Mouse (Mus musculus): ENCODE measurements around the gene Cadm3. TPM values are rescaled to one million over a fixed set of nuclear protein-coding genes. Genes with fewer than 3 reads are reported as not detected.
A peak's percentile ranks its signal among the peaks of the same experiment; 100 is the strongest.

Cadm3 gene
- polyA plus RNA-seq, 1 experiment from 2014 or later = 2.9 TPM

DNA sequence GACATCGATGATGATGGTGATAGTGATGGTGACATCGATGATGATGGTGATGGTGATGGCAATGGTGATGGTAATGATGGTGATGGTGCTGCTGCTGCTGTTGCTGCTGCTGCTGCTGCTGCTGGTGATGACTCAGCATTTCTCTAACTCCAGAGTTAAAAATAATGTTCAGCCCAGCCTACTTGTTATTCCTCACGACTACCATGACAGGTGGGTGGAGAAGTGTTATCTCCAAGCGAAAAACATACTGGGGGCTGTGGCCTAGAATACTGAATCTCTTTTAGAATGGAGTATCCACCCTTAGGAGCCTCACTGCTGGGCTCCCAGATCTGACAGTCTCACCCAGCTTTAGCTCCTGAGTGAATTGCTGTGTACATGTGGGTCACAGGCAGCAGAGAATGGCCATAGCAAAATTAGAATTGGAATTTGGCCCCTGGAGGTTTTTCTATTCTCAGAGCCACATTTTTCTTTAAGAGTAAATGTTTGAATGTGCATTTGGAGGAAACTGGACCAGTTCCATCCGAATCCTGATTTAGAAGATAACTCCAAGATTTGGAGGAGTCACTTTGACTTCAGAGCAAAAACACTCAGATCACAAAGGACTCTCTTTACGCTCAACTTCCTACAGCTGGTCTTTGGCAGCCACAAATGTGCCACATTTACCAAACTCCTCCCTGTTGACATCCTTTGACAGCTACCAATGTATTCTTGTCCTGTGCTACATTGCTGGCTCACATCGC is 12.2 kb downstream of the Cadm3 start:
- Histone ChIP-seq H3K9me3 (no peaks in the 10 kb centered on the region), H3K4me2 (no peak overlapping the region), H3K4me1 (no peaks in the 10 kb centered on the region), H3K27me3 (replicated peaks) (no peaks in the 10 kb centered on the region), H3K4me3 (replicated peaks) (no peak overlapping the region), H3K36me3 (no peaks in the 10 kb centered on the region), H3K9ac (no peak overlapping the region), H3K27ac (no peak overlapping the region)
- peak; percentile 31; the same call in 1 of the 2 replicates for ATAC-seq (ENCODE audit: insufficient read depth, low FRiP score, low read depth)
- WGBS = 77% methylated on average over 7 of the region's 7 CpGs

GRCm38 (mm10) chr1:173350372-173350957 is 17.0 kb downstream of the Cadm3 start, which contains the start of gene Aim2:
Aim2 (plus strand) TSS chr1:173350879.
- peak; percentile 82; the same call in 1 of the 2 replicates for ATAC-seq (ENCODE audit: insufficient read depth, low FRiP score, low read depth)
- peak within 1 kb of the TSS; percentile 18 for H3K4me3 ChIP-seq (replicated peaks)
- no peaks in the 10 kb centered on the region for H3K36me3 ChIP-seq
- no peaks in the 10 kb centered on the region for H3K4me1 ChIP-seq
- no peak within 1 kb of the TSS for H3K27ac ChIP-seq
- WGBS = 9% methylated on average over 10 of the region's 10 CpGs
- no peaks in the 10 kb centered on the region for H3K27me3 ChIP-seq (replicated peaks)
- H3K9me3 ChIP-seq = no peaks in the 10 kb centered on the region
- no peak within 1 kb of the TSS for H3K9ac ChIP-seq
- peak within 1 kb of the TSS; percentile 46 for H3K4me2 ChIP-seq

- Histone ChIP-seq H3K27ac (no peak overlapping the region), H3K4me3 (replicated peaks) (peak overlapping the region; percentile 18), H3K4me1 (no peaks in the 10 kb centered on the region), H3K27me3 (replicated peaks) (no peaks in the 10 kb centered on the region), H3K4me2 (peak overlapping the region; percentile 46), H3K36me3 (no peaks in the 10 kb centered on the region), H3K9me3 (no peaks in the 10 kb centered on the region), H3K9ac (no peak overlapping the region)
- peak; percentile 82 for ATAC-seq (ENCODE audit: insufficient read depth, low FRiP score, low read depth)
- WGBS = 1% methylated on average over 6 of the region's 6 CpGs
Measured at GRCm38 (mm10) chr1:173349946-173350345, 17.5 kb downstream of the Cadm3 start.

DNA sequence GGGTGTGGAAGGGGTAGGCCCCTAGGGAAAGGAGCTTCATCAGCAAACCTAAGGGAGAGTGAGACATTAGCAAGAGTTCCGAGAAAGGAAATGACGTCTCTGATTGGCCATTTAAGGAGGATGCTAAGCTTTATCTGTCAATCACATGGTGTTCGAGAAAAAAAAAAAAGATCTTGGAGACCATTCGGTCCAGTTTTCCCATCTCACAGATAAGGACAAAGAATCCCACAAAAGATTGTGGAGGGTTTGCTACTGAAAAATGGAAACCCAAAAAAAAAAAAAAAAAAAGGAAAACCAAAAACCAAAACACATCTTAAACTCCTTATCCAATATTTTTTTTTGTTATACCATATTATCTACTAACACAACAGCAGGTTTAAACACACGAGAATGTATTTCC is 18.3 kb downstream of the Cadm3 start:
- Histone ChIP-seq H3K4me2 (no peak overlapping the region), H3K36me3 (no peaks in the 10 kb centered on the region), H3K9me3 (no peaks in the 10 kb centered on the region), H3K27ac (no peak overlapping the region), H3K4me3 (replicated peaks) (no peak overlapping the region), H3K9ac (no peak overlapping the region), H3K4me1 (no peaks in the 10 kb centered on the region), H3K27me3 (replicated peaks) (no peaks in the 10 kb centered on the region)
- no peak for ATAC-seq (ENCODE audit: insufficient read depth, low FRiP score, low read depth)
- 70% methylated on average over 5 of the region's 5 CpGs for WGBS

- no peaks in the 10 kb centered on the region for H3K9me3 ChIP-seq
- no peak for ATAC-seq (ENCODE audit: insufficient read depth, low FRiP score, low read depth)
- H3K4me1 ChIP-seq = no peaks in the 10 kb centered on the region
- no peaks in the 10 kb centered on the region for H3K36me3 ChIP-seq
- WGBS = 25% methylated on average over 1 of the region's 1 CpGs
- H3K9ac ChIP-seq = no peak overlapping the region
- no peak overlapping the region for H3K4me3 ChIP-seq (replicated peaks)
- no peaks in the 10 kb centered on the region for H3K27me3 ChIP-seq (replicated peaks)
- H3K4me2 ChIP-seq = no peak overlapping the region
- H3K27ac ChIP-seq = no peak overlapping the region
Measured at GRCm38 (mm10) chr1:173348527-173348926, 19.0 kb downstream of the Cadm3 start.

DNA sequence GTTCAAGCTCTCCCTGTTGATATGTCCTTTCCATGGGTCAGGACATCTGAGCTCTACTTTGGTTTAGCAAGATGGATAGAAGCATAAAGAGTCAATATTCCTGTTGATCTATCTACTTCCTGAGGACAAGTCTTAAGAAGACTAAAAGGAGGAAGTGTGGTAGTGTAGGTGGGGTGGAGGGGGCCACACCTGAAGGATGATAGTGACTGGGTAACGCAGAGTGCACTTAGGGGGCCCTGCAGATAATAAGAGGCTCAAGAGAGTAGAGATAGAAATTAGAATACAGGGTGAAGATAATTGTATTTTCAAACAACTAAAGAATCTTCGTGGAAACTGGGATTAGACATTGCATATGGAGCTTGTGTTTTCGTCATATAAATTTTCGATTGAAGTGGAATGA is 22.4 kb downstream of the Cadm3 start:
- no peaks in the 10 kb centered on the region for H3K9me3 ChIP-seq

DNA sequence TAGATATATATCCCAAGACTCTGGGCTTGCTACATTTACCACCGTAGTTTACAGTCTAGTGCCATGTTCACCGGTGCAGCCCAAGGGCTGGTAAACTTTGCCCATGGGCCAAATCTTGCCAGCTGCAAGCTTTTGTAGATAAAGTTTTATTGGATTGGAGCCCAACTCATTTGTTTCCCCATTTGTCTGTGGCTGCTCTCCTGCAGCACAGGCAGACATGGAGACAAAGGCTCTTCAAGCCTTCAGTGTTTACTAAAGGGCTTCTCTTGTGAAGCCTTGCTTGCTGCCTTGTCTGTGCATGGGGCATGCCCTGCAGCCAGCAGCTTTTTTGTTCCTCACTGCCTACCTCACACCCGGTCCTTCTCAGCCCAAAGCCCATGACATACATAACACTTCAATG is 23.6 kb downstream of the Cadm3 start:
- Histone ChIP-seq H3K27ac (no peak overlapping the region), H3K9me3 (no peaks in the 10 kb centered on the region), H3K4me3 (replicated peaks) (no peak overlapping the region), H3K27me3 (replicated peaks) (no peaks in the 10 kb centered on the region), H3K9ac (no peak overlapping the region), H3K4me1 (no peaks in the 10 kb centered on the region), H3K4me2 (no peak overlapping the region), H3K36me3 (no peaks in the 10 kb centered on the region)
- WGBS = 80% methylated on average over 3 of the region's 3 CpGs
- no peak for ATAC-seq (ENCODE audit: insufficient read depth, low FRiP score, low read depth)

More for the DNA sequence above, 22.4 kb downstream of the Cadm3 start:
- Histone ChIP-seq H3K4me1 (no peaks in the 10 kb centered on the region), H3K27me3 (replicated peaks) (no peaks in the 10 kb centered on the region), H3K27ac (no peak overlapping the region), H3K36me3 (no peaks in the 10 kb centered on the region), H3K4me2 (no peak overlapping the region), H3K4me3 (replicated peaks) (no peak overlapping the region), H3K9ac (no peak overlapping the region)
- WGBS = 81% methylated on average over 4 of the region's 4 CpGs
- no peak for ATAC-seq (ENCODE audit: insufficient read depth, low FRiP score, low read depth)

- no peak overlapping the region for H3K4me2 ChIP-seq
Measured at GRCm38 (mm10) chr1:173342425-173342824, 25.1 kb downstream of the Cadm3 start.

DNA sequence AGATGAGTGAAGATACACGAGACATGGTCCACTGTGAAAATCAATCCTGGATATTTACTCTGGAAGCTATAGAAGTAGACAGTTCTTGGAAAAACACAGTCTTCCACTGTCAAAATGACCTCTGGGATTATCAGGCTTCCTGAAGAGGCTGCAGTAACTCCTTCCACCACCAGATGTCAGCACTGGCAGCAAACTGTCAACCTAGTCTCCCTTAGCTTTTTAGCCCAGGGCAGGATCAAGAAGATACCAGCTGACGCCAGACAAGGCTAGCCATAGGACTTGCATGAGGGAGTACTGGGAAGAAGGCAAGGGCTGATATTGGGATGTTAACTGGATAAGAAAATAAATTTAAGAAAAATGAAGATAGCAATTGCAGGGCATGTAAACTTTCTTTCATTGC is 28.0 kb downstream of the Cadm3 start:
- Histone ChIP-seq H3K27me3 (replicated peaks) (no peaks in the 10 kb centered on the region), H3K9ac (no peak overlapping the region), H3K4me2 (no peak overlapping the region), H3K4me3 (replicated peaks) (no peak overlapping the region), H3K9me3 (no peaks in the 10 kb centered on the region), H3K27ac (no peak overlapping the region), H3K36me3 (no peaks in the 10 kb centered on the region), H3K4me1 (no peaks in the 10 kb centered on the region)
- ATAC-seq (ENCODE audit: insufficient read depth, low FRiP score, low read depth) = no peak; the same call in 1 of the 2 replicates
- 9% methylated on average over 2 of the region's 2 CpGs for WGBS

More at GRCm38 (mm10) chr1:173342425-173342824, 25.1 kb downstream of the Cadm3 start:
- WGBS = 84% methylated on average over 1 of the region's 1 CpGs
- no peak overlapping the region for H3K27ac ChIP-seq
- H3K4me3 ChIP-seq (replicated peaks) = no peak overlapping the region
- H3K4me1 ChIP-seq = no peaks in the 10 kb centered on the region
- no peak for ATAC-seq (ENCODE audit: insufficient read depth, low FRiP score, low read depth)
- no peaks in the 10 kb centered on the region for H3K36me3 ChIP-seq
- no peaks in the 10 kb centered on the region for H3K9me3 ChIP-seq
- H3K27me3 ChIP-seq (replicated peaks) = no peaks in the 10 kb centered on the region
- no peak overlapping the region for H3K9ac ChIP-seq

- 91% methylated on average over 10 of the region's 10 CpGs for WGBS
- no peaks in the 10 kb centered on the region for H3K4me1 ChIP-seq
- H3K4me2 ChIP-seq = no peak overlapping the region
- H3K4me3 ChIP-seq (replicated peaks) = no peak overlapping the region
- H3K9me3 ChIP-seq = no peaks in the 10 kb centered on the region
- H3K27ac ChIP-seq = no peak overlapping the region
- H3K9ac ChIP-seq = no peak overlapping the region
- no peak for ATAC-seq (ENCODE audit: insufficient read depth, low FRiP score, low read depth)
- H3K27me3 ChIP-seq (replicated peaks) = no peaks in the 10 kb centered on the region
- no peaks in the 10 kb centered on the region for H3K36me3 ChIP-seq
Measured at GRCm38 (mm10) chr1:173337008-173337407, 30.5 kb downstream of the Cadm3 start.

DNA sequence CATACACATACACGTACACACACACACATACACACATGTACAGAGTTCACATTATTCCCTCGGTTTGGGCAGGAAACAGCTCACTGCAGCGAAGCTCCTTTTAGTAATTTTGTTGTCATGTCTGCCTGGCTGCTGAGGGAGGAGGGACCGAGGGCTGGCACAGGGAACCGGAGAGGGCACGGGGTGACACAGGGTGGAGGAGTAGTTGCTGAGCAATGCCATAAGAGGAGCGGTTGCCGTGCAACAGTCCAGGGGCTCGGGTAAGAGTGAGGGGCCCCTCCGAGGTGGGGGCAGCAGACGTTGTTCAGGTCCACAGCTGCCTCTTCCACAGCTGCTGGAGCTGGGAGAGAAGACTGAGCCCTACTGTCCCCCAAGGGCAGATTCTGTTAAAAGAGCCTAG is 31.6 kb downstream of the Cadm3 start:
- no peak overlapping the region for H3K9ac ChIP-seq
- no peak overlapping the region for H3K4me3 ChIP-seq (replicated peaks)
- H3K36me3 ChIP-seq = no peaks in the 10 kb centered on the region
- H3K4me1 ChIP-seq = no peaks in the 10 kb centered on the region
- 53% methylated on average over 11 of the region's 11 CpGs for WGBS
- no peaks in the 10 kb centered on the region for H3K27me3 ChIP-seq (replicated peaks)
- H3K27ac ChIP-seq = no peak overlapping the region
- no peaks in the 10 kb centered on the region for H3K9me3 ChIP-seq
- ATAC-seq (ENCODE audit: insufficient read depth, low FRiP score, low read depth) = no peak
- no peak overlapping the region for H3K4me2 ChIP-seq

Measured in stomach, embryonic 15.5 days (tissue).